Comparison of ENCODE assay signal across 20 mouse cellular contexts in genomic region chr1:80427425-80427824, GRCm38 (mm10). TPM values are rescaled to one million over a fixed set of nuclear protein-coding genes. Genes with fewer than 3 reads are reported as not detected.
DNase-seq lines count a peak whose midpoint lies in the region; ATAC-seq lines count a peak whose summit lies in the region.
"Had no signal": no experiment of that assay in that cellular context is flagged by ENCODE, and none has a peak within 500 bp of the region (broad histone marks: within the 10 kb centered on the region; RNA-seq: fewer than 3 reads in every experiment).

No protein-coding gene starts in this region.

- peak; percentile 64; the same call in 1 of the 2 replicates for ATAC-seq in limb, embryonic 13.5 days (ENCODE audit: low FRiP score, low read depth)
- peak; percentile 62; the same call in 1 of the 2 replicates for ATAC-seq in stomach, embryonic 16.5 days (ENCODE audit: insufficient read depth, low FRiP score)
- ATAC-seq: forebrain, postnatal 0 days; intestine, postnatal 0 days had no signal

- intact Hi-C loops in heart, postnatal 36 days (cut with DNase I) = no loop called here

- 49% methylated on average over 1 of the region's 1 CpGs for WGBS in limb, embryonic 13.5 days
- 69% methylated on average over 1 of the region's 1 CpGs for WGBS in limb, embryonic 10.5 days
- 31% methylated on average over 1 of the region's 1 CpGs for WGBS in stomach, embryonic 16.5 days

- H3K36me3 ChIP-seq in limb, embryonic 13.5 days = no peaks in the 10 kb centered on the region
- no peaks in the 10 kb centered on the region for H3K36me3 ChIP-seq in limb, embryonic 10.5 days
- no peaks in the 10 kb centered on the region for H3K36me3 ChIP-seq in stomach, embryonic 16.5 days (ENCODE audit: control insufficient read depth, insufficient read depth, low read length)
- H3K36me3 ChIP-seq: heart, embryonic 10.5 days; limb, embryonic 12.5 days had no signal

- H3K4me2 ChIP-seq in limb, embryonic 13.5 days (replicated peaks) = no peak overlapping the region
- H3K4me2 ChIP-seq in stomach, embryonic 16.5 days (ENCODE audit: low read depth, low read length) = no peak overlapping the region
- H3K4me2 ChIP-seq: limb, embryonic 12.5 days; midbrain, embryonic 11.5 days had no signal

- DNase-seq in limb, embryonic 10.5 days (ENCODE audit: low spot score) = no peak
- peak; percentile 92 for DNase-seq in cerebellum, adult 11-12 months
- peak; percentile 81 to 89 for DNase-seq in cerebellum, postnatal 25 days
- no peak for DNase-seq in right cerebral cortex, postnatal 10 days (ENCODE audit: low spot score in 2 of 2)
- no peak for DNase-seq in heart, postnatal 36 days
- DNase-seq: adrenal gland, postnatal 36 days; forebrain, postnatal 0 days; gastrocnemius, postnatal 10 days; kidney, postnatal 36 days; layer of hippocampus, postnatal 36 days; lung, postnatal 10 days; spleen, adult 18-20 months had no signal

- H3K27ac ChIP-seq in limb, embryonic 13.5 days = no peak overlapping the region
- no peak overlapping the region for H3K27ac ChIP-seq in limb, embryonic 10.5 days
- H3K27ac ChIP-seq in stomach, embryonic 16.5 days (ENCODE audit: low read length) = no peak overlapping the region
- H3K27ac ChIP-seq: heart, embryonic 10.5 days; limb, embryonic 12.5 days had no signal

- H3K4me1 ChIP-seq in limb, embryonic 13.5 days = no peaks in the 10 kb centered on the region
- no peaks in the 10 kb centered on the region for H3K4me1 ChIP-seq in limb, embryonic 10.5 days
- H3K4me1 ChIP-seq in stomach, embryonic 16.5 days (ENCODE audit: control insufficient read depth, insufficient read depth, low read length) = no peaks in the 10 kb centered on the region
- H3K4me1 ChIP-seq: heart, embryonic 10.5 days; limb, embryonic 12.5 days had no signal

- H3K9me3 ChIP-seq in limb, embryonic 13.5 days = no peaks in the 10 kb centered on the region
- no peaks in the 10 kb centered on the region for H3K9me3 ChIP-seq in limb, embryonic 10.5 days (replicated peaks)
- no peaks in the 10 kb centered on the region for H3K9me3 ChIP-seq in stomach, embryonic 16.5 days (replicated peaks; ENCODE audit: control insufficient read depth, low read length)
- H3K9me3 ChIP-seq: heart, embryonic 10.5 days had no signal

- no peak overlapping the region for H3K4me3 ChIP-seq in limb, embryonic 13.5 days
- no peak overlapping the region for H3K4me3 ChIP-seq in limb, embryonic 10.5 days
- no peak overlapping the region for H3K4me3 ChIP-seq in stomach, embryonic 16.5 days (replicated peaks; ENCODE audit: low read length)
- H3K4me3 ChIP-seq: heart, embryonic 10.5 days; limb, embryonic 12.5 days had no signal

- H3K9ac ChIP-seq in limb, embryonic 13.5 days = no peak overlapping the region
- no peak overlapping the region for H3K9ac ChIP-seq in stomach, embryonic 16.5 days (ENCODE audit: low read length)
- H3K9ac ChIP-seq: forebrain, postnatal 0 days; limb, embryonic 12.5 days had no signal

- H3K27me3 ChIP-seq in limb, embryonic 13.5 days = no peaks in the 10 kb centered on the region
- H3K27me3 ChIP-seq in limb, embryonic 10.5 days (ENCODE audit: low read depth, poor library complexity, severe bottlenecking) = no peaks in the 10 kb centered on the region
- H3K27me3 ChIP-seq in stomach, embryonic 16.5 days (ENCODE audit: control insufficient read depth, insufficient read depth, low read length) = no peaks in the 10 kb centered on the region
- H3K27me3 ChIP-seq: limb, embryonic 12.5 days had no signal

RNA-seq across cellular contexts. Expression of gene Gm45261, which starts 33.8 kb away (rescaled TPM):
- polyA plus RNA-seq in limb, embryonic 13.5 days (2015; fragmentation: Nextera tagmentation; extraction: Ambion mirVana) = not detected in 2 replicates
- polyA plus RNA-seq in limb, embryonic 10.5 days (2016; fragmentation: Nextera tagmentation; extraction: Ambion mirVana) = not detected in 2 replicates
- not detected in 2 replicates for polyA plus RNA-seq in stomach, embryonic 16.5 days (2015; fragmentation: Nextera tagmentation; extraction: Ambion mirVana)
- not detected for total RNA-seq in heart, postnatal 36 days (2021)
- total RNA-seq: adrenal gland, postnatal 36 days; forebrain, postnatal 0 days; gastrocnemius, postnatal 10 days; layer of hippocampus, postnatal 36 days; MEL had no signal
- polyA plus RNA-seq: forebrain, postnatal 0 days; heart, embryonic 10.5 days; hindbrain, embryonic 11.5 days; intestine, postnatal 0 days; limb, embryonic 12.5 days; midbrain, embryonic 11.5 days had no signal

Comparison
In these comparisons a context has a peak if more than half of its experiments do, and no peak if none do; other contexts are left out.
1. DNase-seq: peak in cerebellum, adult 11-12 months (single experiment) and cerebellum, postnatal 25 days (2 of 2); none in limb, embryonic 10.5 days (single experiment), right cerebral cortex, postnatal 10 days (0 of 2) and heart, postnatal 36 days (0 of 2).